Mouse (Mus musculus): Measurements from ENCODE around the gene Flrt1. TPM values are rescaled to one million over a fixed set of nuclear protein-coding genes. Genes with fewer than 3 reads are reported as not detected.

The Flrt1 gene
- polyA plus RNA-seq, 1 experiment from 2014 or later: 9.9 TPM

- Histone ChIP-seq H3K4me2 (replicated peaks) (no peak overlapping the region), H3K4me1 (peaks cover 31% of the 10 kb centered on the region), H3K4me3 (no peak overlapping the region), H3K27ac (no peak overlapping the region), H3K36me3 (no peaks in the 10 kb centered on the region), H3K9me3 (no peaks in the 10 kb centered on the region), H3K9ac (0 out of 2 replicates have a peak overlapping the region, but pooled peaks have one; percentile 1), H3K27me3 (replicated peaks) (peaks cover 5% of the 10 kb centered on the region; the same call in 1 of the 2 replicates)
- no peak for ATAC-seq (ENCODE audit: low FRiP score, low read depth)
- WGBS: 65% methylated on average over 19 of the region's 19 CpGs
Measured at GRCm38 (mm10) chr19:7128551-7129475, 23.3 kb upstream of the Flrt1 start.

GRCm38 (mm10) chr19:7126933-7127332, 21.4 kb upstream of the Flrt1 start:
- Histone ChIP-seq H3K27me3 (replicated peaks) (no peaks in the 10 kb centered on the region; the same call in 1 of the 2 replicates), H3K27ac (no peak overlapping the region), H3K4me2 (replicated peaks) (no peak overlapping the region), H3K9ac (no peak overlapping the region), H3K4me3 (no peak overlapping the region), H3K4me1 (peaks cover 28% of the 10 kb centered on the region), H3K36me3 (no peaks in the 10 kb centered on the region), H3K9me3 (no peaks in the 10 kb centered on the region)
- ATAC-seq (ENCODE audit: low FRiP score, low read depth): no peak
- 63% methylated on average over 2 of the region's 2 CpGs for WGBS

- Histone ChIP-seq H3K4me2 (replicated peaks) (no peak overlapping the region), H3K4me1 (peaks cover 34% of the 10 kb centered on the region), H3K9ac (no peak overlapping the region), H3K9me3 (no peaks in the 10 kb centered on the region), H3K27ac (no peak overlapping the region), H3K27me3 (replicated peaks) (no peaks in the 10 kb centered on the region; the same call in 1 of the 2 replicates), H3K4me3 (no peak overlapping the region), H3K36me3 (no peaks in the 10 kb centered on the region)
- WGBS: 81% methylated on average over 1 of the region's 1 CpGs
- ATAC-seq (ENCODE audit: low FRiP score, low read depth): no peak
Measured at GRCm38 (mm10) chr19:7126209-7126608, 20.7 kb upstream of the Flrt1 start.

- Histone ChIP-seq H3K4me3 (no peak overlapping the region), H3K9ac (no peak overlapping the region), H3K4me1 (peaks cover 36% of the 10 kb centered on the region), H3K27ac (no peak overlapping the region), H3K4me2 (replicated peaks) (no peak overlapping the region), H3K36me3 (no peaks in the 10 kb centered on the region), H3K9me3 (no peaks in the 10 kb centered on the region), H3K27me3 (replicated peaks) (peaks cover 2% of the 10 kb centered on the region; the same call in 1 of the 2 replicates)
- WGBS: 92% methylated on average over 4 of the region's 4 CpGs
- no peak for ATAC-seq (ENCODE audit: low FRiP score, low read depth)
Measured at GRCm38 (mm10) chr19:7125526-7126156, 20.1 kb upstream of the Flrt1 start.

GRCm38 (mm10) chr19:7122698-7123306, 17.3 kb upstream of the Flrt1 start:
- WGBS: 41% methylated on average over 10 of the region's 10 CpGs
- no peak overlapping the region for H3K4me2 ChIP-seq (replicated peaks)
- H3K27ac ChIP-seq: no peak overlapping the region
- no peak overlapping the region for H3K4me3 ChIP-seq
- H3K27me3 ChIP-seq (replicated peaks): peaks cover 6% of the 10 kb centered on the region; the same call in 1 of the 2 replicates
- H3K9me3 ChIP-seq: no peaks in the 10 kb centered on the region
- no peaks in the 10 kb centered on the region for H3K36me3 ChIP-seq
- ATAC-seq (ENCODE audit: low FRiP score, low read depth): no peak
- H3K9ac ChIP-seq: no peak overlapping the region
- H3K4me1 ChIP-seq: peaks cover 25% of the 10 kb centered on the region

GRCm38 (mm10) chr19:7122277-7122676, 16.7 kb upstream of the Flrt1 start:
- Histone ChIP-seq H3K27ac (no peak overlapping the region), H3K9ac (no peak overlapping the region), H3K4me1 (peaks cover 25% of the 10 kb centered on the region), H3K4me3 (no peak overlapping the region), H3K4me2 (replicated peaks) (no peak overlapping the region), H3K27me3 (replicated peaks) (peaks cover 6% of the 10 kb centered on the region; the same call in 1 of the 2 replicates), H3K36me3 (no peaks in the 10 kb centered on the region), H3K9me3 (no peaks in the 10 kb centered on the region)
- 0 out of 2 replicates have a peak, but pooled peaks have one; percentile 15 for ATAC-seq (ENCODE audit: low FRiP score, low read depth)
- WGBS: 67% methylated on average over 4 of the region's 4 CpGs

GRCm38 (mm10) chr19:7121252-7121651, 15.7 kb upstream of the Flrt1 start:
- peaks cover 36% of the 10 kb centered on the region for H3K4me1 ChIP-seq
- WGBS: 38% methylated on average over 11 of the region's 11 CpGs

GRCm38 (mm10) chr19:7117653-7118307, 12.3 kb upstream of the Flrt1 start:
- H3K36me3 ChIP-seq: no peaks in the 10 kb centered on the region
- WGBS: 86% methylated on average over 8 of the region's 8 CpGs
- H3K27ac ChIP-seq: no peak overlapping the region
- H3K9me3 ChIP-seq: no peaks in the 10 kb centered on the region
- no peak for ATAC-seq (ENCODE audit: low FRiP score, low read depth)
- H3K27me3 ChIP-seq (replicated peaks): peaks cover 16% of the 10 kb centered on the region
- peaks cover 48% of the 10 kb centered on the region for H3K4me1 ChIP-seq
- H3K4me3 ChIP-seq: no peak overlapping the region
- no peak overlapping the region for H3K9ac ChIP-seq
- H3K4me2 ChIP-seq (replicated peaks): no peak overlapping the region

More at GRCm38 (mm10) chr19:7121252-7121651, 15.7 kb upstream of the Flrt1 start:
- H3K36me3 ChIP-seq: no peaks in the 10 kb centered on the region
- H3K4me3 ChIP-seq: no peak overlapping the region
- H3K9me3 ChIP-seq: no peaks in the 10 kb centered on the region
- H3K27ac ChIP-seq: no peak overlapping the region
- H3K4me2 ChIP-seq (replicated peaks): no peak overlapping the region
- ATAC-seq (ENCODE audit: low FRiP score, low read depth): no peak
- peaks cover 6% of the 10 kb centered on the region; the same call in 1 of the 2 replicates for H3K27me3 ChIP-seq (replicated peaks)
- no peak overlapping the region for H3K9ac ChIP-seq

- Histone ChIP-seq H3K9me3 (no peaks in the 10 kb centered on the region), H3K4me1 (peaks cover 45% of the 10 kb centered on the region), H3K9ac (no peak overlapping the region), H3K4me2 (replicated peaks) (no peak overlapping the region), H3K4me3 (no peak overlapping the region), H3K27ac (no peak overlapping the region), H3K36me3 (no peaks in the 10 kb centered on the region), H3K27me3 (replicated peaks) (peaks cover 23% of the 10 kb centered on the region)
- WGBS: 48% methylated on average over 4 of the region's 4 CpGs
- no peak for ATAC-seq (ENCODE audit: low FRiP score, low read depth)
Measured at GRCm38 (mm10) chr19:7117141-7117540, 11.6 kb upstream of the Flrt1 start.

- no peak for ATAC-seq (ENCODE audit: low FRiP score, low read depth)
- no peak overlapping the region for H3K4me3 ChIP-seq
- WGBS: 78% methylated on average over 4 of the region's 4 CpGs
- no peak overlapping the region for H3K27ac ChIP-seq
- H3K27me3 ChIP-seq (replicated peaks): peaks cover 30% of the 10 kb centered on the region
- H3K9me3 ChIP-seq: no peaks in the 10 kb centered on the region
- peaks cover 38% of the 10 kb centered on the region for H3K4me1 ChIP-seq
- H3K9ac ChIP-seq: no peak overlapping the region
- no peaks in the 10 kb centered on the region for H3K36me3 ChIP-seq
- H3K4me2 ChIP-seq (replicated peaks): no peak overlapping the region
Measured at GRCm38 (mm10) chr19:7116038-7116731, 10.7 kb upstream of the Flrt1 start.

GRCm38 (mm10) chr19:7113574-7113973, 8.0 kb upstream of the Flrt1 start:
- Histone ChIP-seq H3K27me3 (replicated peaks) (peaks cover 46% of the 10 kb centered on the region), H3K4me2 (replicated peaks) (0 out of 2 replicates have a peak overlapping the region, but pooled peaks have one; percentile 3), H3K4me1 (peaks cover 51% of the 10 kb centered on the region), H3K9me3 (no peaks in the 10 kb centered on the region), H3K36me3 (no peaks in the 10 kb centered on the region), H3K9ac (no peak overlapping the region), H3K4me3 (no peak overlapping the region), H3K27ac (0 out of 2 replicates have a peak overlapping the region, but pooled peaks have one; percentile 2)
- no peak for ATAC-seq (ENCODE audit: low FRiP score, low read depth)
- 15% methylated on average over 14 of the region's 14 CpGs for WGBS

All from neural tube, embryonic 12.5 days (tissue).